Mouse (Mus musculus): ENCODE measurements around the gene Ptprj.
"Not testable (repeated sequence)": the region's sequence is repeated elsewhere in the genome, so short reads cannot be mapped to it uniquely, and the experiment has no call there.

The Ptprj gene

DNA sequence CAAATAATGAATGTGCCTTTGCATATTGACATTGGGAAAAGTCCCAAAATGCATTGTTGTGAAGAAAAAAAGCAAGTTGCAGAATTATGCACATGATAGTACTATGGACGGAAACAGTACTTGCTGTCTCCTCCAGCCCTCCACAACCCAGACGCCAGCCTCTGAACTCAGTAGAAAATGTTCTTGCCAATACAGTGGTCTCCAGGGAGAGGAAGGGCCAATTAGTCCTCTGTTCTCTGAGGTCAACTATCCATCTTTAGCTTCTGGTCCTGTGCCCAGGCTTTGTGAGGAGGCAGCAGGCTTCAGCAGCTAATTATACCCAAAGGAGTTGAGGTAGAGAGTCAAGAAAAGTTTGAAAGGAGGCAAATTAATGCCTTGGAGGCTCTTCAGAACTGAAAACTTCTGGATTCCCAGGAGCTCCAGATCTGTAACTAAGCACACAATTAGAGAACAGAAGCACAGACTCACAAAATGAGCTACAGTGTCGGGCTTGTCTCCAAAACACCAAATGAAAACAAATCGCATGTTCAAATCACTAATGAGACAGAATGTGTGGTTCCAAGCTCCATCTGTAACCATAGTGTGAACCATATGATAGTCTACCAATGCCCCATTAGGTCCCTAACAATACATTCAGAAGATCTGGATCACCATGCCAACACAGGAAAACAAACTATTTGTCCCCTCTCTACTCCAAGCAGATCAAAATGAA is 166.2 kb downstream of the Ptprj start:
- DNase-seq (ENCODE audit: low read depth, low spot score), result not testable (repeated sequence)

- not testable (repeated sequence) for DNase-seq (ENCODE audit: low read depth, low spot score)
Observed at GRCm38 (mm10) chr2:90398633-90399107, 181.8 kb downstream of the Ptprj start, which contains the start of gene Olfr1274-ps. TSS of gene Olfr1274-ps (plus strand) at chr2:90398683.
